Mouse (Mus musculus) neural tube, embryonic 12.5 days (tissue): ENCODE data around the gene Rsbn1l. TPM values are rescaled to one million over a fixed set of nuclear protein-coding genes. Genes with fewer than 3 reads are reported as not detected.
A peak's percentile ranks its signal among the peaks of the same experiment; 100 is the strongest.

ENCODE experiments used
- ATAC-seq: fragments of 200-750 bp; cut with Nextera tagmentation; 2 replicates; pipeline ENCODE4 v1.8.0; 2017; ENCODE audit warnings: low read depth, mild to moderate bottlenecking, moderate TSS enrichment, moderate library complexity; ENCODE audit not compliant: low FRiP score
- H3K27ac ChIP-seq: fragments of 300-500 bp; sonication (generic); 2 replicates; pipeline ENCODE4 v1.5.1; 2016
- H3K27me3 ChIP-seq: fragments of 300-500 bp; sonication (generic); replicated peaks from 2 replicates; pipeline ENCODE4 v1.6.1; 2016; ENCODE audit warnings: mild to moderate bottlenecking
- H3K36me3 ChIP-seq: fragments of 300-500 bp; sonication (generic); 2 replicates; pipeline ENCODE4 v1.6.1; 2016; ENCODE audit warnings: mild to moderate bottlenecking
- H3K4me1 ChIP-seq: fragments of 300-500 bp; sonication (generic); 2 replicates; pipeline ENCODE4 v1.6.1; 2016
- H3K4me2 ChIP-seq: fragments of 300-500 bp; sonication (generic); replicated peaks from 2 replicates; pipeline ENCODE4 v1.6.1; 2016; ENCODE audit warnings: mild to moderate bottlenecking
- H3K4me3 ChIP-seq: fragments of 300-500 bp; sonication (generic); 2 replicates; pipeline ENCODE4 v1.5.1; 2016
- H3K9ac ChIP-seq: fragments of 300-500 bp; sonication (generic); 2 replicates; pipeline ENCODE4 v1.6.1; 2016; ENCODE audit warnings: mild to moderate bottlenecking
- H3K9me3 ChIP-seq: fragments of 300-500 bp; sonication (generic); 2 replicates; pipeline ENCODE4 v1.6.1; 2016; ENCODE audit warnings: mild to moderate bottlenecking
- WGBS: fragments of 180-500 bp; shearing (Covaris S2); methylation state at CpG from one replicate; pipeline ENCODE4 v1.1.7; 2016; 5-methylcytosine and 5-hydroxymethylcytosine counted together
- polyA plus RNA-seq: library from polyadenylated mRNA; unstranded; fragments of >200 nt; fragmentation: Nextera tagmentation; extraction: Ambion mirVana; gene quantifications from 2 replicates; pipeline ENCODE4 v1.2.1, GENCODE M21; 2016

Gene Rsbn1l
- polyA plus RNA-seq, 1 experiment from 2014 or later = 5.5 TPM

DNA sequence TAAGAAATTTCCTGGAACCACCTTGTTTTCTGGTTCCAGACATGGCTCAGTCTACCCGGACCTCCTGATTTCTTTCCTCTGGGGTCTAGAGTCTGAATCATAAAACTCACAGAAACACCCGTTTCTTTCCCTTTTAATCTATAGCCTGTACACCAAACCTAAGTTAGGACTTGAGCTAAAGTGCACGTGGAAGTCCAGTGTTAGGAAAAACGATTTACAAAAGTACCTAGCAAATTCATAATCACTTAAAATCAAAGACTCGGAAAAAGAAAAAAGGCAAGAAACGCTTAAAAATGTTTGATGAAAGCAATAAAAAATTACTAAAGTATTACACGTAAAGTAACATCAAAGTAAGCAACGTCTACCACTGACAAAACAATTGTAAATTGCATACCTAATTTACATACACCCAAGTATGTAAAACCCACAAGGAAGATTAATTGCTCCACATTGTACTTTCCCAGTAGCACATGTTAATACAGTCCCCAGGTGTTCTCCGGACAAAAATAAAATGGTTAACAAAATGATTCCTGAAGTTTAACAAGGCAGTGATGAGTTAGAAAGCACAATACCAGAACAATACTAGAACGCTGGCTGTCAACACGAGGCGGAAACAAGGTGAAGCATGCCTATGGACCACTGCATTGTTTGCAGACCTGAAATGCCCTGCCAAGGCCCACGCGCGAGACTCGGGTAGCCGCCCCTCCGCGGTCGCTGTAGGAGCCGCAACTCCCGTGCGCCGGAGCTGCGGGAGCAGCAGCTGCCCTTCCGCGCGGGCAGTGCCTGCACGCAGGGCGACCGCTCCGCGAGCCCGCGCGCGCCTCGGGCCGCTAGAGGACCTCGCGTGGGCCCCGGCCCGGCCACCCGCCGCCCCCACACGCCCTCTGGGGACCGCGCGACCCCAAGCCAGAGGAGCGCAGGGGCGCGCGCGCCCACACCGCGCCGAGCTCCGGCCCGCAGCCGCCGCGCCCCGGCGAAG lies 75.1 kb downstream of the Rsbn1l start:
- Histone ChIP-seq H3K9ac (peak overlapping the region; percentile 93), H3K4me1 (peaks cover 21% of the 10 kb centered on the region), H3K27ac (peak overlapping the region; percentile 94), H3K27me3 (no peaks in the 10 kb centered on the region), H3K9me3 (no peaks in the 10 kb centered on the region), H3K4me2 (peak overlapping the region; percentile 65), H3K4me3 (peak overlapping the region; percentile 86), H3K36me3 (peaks cover 8% of the 10 kb centered on the region)
- 2% methylated on average over 37 of the region's 64 CpGs for WGBS
- peak; percentile 56; the same call in 1 of the 2 replicates for ATAC-seq

DNA sequence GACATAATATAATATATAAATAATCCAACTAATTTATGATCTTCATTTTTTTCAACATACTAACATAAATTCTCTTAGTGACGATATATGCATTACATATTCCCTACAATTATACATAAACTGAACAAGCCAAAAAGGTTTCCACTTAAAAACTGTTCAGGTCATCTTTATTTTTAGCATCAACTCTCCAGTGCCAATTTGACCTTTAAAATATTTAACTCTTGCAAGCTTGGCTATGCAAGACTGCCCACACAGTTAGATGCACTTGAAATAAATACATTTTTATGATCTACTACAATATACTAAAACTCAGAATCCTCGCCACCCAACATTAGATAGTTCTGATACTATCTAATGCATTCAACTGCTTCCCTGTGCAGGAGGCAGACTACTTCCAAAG lies 75.8 kb downstream of the Rsbn1l start:
- Histone ChIP-seq H3K9ac (no peak overlapping the region), H3K27ac (no peak overlapping the region), H3K4me1 (peaks cover 21% of the 10 kb centered on the region), H3K36me3 (peaks cover 3% of the 10 kb centered on the region; the same call in 1 of the 2 replicates), H3K4me2 (peak overlapping the region; percentile 65), H3K27me3 (no peaks in the 10 kb centered on the region), H3K9me3 (no peaks in the 10 kb centered on the region), H3K4me3 (peak overlapping the region; percentile 86; the same call in 1 of the 2 replicates)
- no peak for ATAC-seq
- 79% methylated on average over 2 of the region's 2 CpGs for WGBS

DNA sequence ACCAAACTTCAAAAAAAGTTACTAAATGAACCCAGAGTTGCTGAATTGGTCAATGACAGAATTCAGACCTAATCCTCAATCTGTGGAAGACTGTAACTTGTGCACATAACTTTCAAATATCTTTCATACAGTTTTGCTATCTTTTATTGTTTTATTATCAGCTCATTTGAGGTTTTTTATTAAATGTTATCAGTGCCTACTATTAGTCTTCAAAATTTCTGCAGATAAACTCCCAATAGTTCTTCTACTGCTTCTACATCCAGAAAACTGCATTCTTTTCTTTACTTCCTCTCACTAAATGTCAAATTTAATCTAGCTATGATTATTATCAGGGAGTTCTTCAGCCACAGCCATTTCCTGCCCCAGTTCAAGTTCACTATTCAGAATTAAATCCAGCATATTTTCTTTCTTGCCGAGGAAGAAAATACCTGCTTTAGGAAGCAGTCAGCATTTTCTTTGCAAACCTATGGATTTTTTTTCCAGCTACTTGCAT lies 79.2 kb downstream of the Rsbn1l start:
- no peaks in the 10 kb centered on the region for H3K9me3 ChIP-seq
- H3K4me3 ChIP-seq = no peak overlapping the region
- H3K4me2 ChIP-seq = no peak overlapping the region
- no peak overlapping the region for H3K27ac ChIP-seq
- ATAC-seq = no peak
- peaks cover 4% of the 10 kb centered on the region; the same call in 1 of the 2 replicates for H3K4me1 ChIP-seq
- no peaks in the 10 kb centered on the region for H3K27me3 ChIP-seq
- H3K9ac ChIP-seq = no peak overlapping the region
- H3K36me3 ChIP-seq = no peaks in the 10 kb centered on the region
- WGBS = 89% methylated on average over 1 of the region's 1 CpGs

DNA sequence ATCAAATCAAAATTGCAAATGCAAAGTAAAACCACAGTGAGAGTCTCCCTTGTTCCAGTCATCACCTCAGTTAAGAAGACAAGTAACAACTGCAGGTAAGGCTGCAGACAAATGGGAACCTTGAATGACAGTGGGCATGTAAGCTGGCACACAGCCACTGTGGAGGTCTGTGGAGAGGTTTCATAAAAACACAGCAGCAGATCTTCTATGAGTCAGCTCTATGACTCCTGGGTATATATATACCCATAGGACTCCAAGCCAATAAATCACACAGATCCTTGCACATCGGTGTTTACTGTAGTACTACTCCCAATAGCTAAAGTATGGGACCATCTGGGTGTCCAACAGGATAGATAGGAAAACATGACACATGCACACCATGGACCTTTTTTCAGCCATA lies 83.1 kb downstream of the Rsbn1l start:
- no peak overlapping the region for H3K27ac ChIP-seq
- H3K4me2 ChIP-seq = no peak overlapping the region
- no peaks in the 10 kb centered on the region for H3K9me3 ChIP-seq
- WGBS = 85% methylated on average over 1 of the region's 1 CpGs
- ATAC-seq = no peak
- H3K4me1 ChIP-seq = no peaks in the 10 kb centered on the region
- no peaks in the 10 kb centered on the region for H3K36me3 ChIP-seq
- no peak overlapping the region for H3K4me3 ChIP-seq
- H3K9ac ChIP-seq = no peak overlapping the region
- H3K27me3 ChIP-seq = no peaks in the 10 kb centered on the region

DNA sequence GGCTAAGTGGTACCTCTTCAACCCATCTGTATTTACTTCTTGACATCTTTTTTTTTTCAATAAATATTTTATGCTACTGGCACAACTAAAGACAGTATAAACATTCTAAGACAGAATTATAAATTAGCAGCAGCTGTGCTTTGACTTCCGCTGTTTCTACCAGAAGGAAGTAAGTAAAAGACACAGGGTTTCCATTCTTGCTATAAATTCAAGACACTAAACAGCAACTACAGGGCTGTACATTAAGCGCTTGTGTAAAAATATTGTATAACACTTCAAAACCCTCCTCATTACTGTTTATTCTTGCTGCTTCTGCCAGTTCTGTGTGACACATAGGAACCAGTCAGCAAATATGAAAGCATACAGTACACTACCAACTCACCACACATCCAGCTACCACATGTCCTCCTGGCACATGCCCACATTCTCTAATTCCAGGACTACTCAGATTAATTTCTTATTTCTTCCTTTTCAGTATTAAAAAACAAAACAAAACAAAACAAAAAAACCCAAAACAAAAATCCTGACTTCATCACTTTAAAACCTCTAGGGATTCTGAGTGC lies 90.9 kb downstream of the Rsbn1l start:
- Histone ChIP-seq H3K4me3 (no peak overlapping the region), H3K9me3 (no peaks in the 10 kb centered on the region), H3K4me2 (no peak overlapping the region), H3K9ac (no peak overlapping the region), H3K27ac (no peak overlapping the region), H3K4me1 (no peaks in the 10 kb centered on the region), H3K36me3 (no peaks in the 10 kb centered on the region), H3K27me3 (no peaks in the 10 kb centered on the region)
- ATAC-seq = no peak
- WGBS = 93% methylated on average over 2 of the region's 2 CpGs

DNA sequence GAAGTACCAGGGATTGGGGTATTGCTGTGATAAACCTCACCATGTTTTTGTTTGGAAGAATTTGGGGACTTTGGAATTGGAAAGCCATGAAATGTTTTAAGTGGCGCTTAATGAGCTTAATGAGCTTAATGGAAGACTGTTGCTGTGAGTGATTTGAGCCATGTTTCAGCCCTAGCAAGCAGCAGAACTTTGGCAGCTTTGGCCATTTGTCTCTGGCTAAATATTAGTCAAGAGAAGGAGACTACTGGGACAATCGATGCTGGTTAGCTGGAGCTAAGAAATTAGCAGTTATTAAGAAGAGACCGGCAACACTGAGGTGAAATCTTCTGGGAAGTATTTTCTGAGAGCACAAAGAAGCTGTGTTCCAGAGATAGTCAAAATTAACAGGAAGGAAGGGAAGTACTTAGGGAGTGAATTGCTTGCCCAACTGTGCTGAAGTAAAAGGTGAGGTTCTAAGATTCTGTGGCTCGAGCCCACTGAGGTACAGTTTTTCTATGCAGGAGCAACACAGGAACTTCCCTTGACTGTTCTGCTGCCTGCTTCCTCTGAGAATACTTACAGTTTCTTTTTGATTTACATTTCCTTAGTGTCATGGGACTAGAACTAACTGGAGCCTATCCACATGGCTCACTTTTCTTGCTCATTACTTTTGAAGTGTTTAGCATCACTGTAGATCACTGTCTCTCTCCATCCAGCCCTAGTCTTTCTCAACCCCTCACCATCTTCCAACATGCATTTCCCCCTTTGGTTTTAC lies 91.8 kb downstream of the Rsbn1l start:
- no peak overlapping the region for H3K4me2 ChIP-seq
- no peak overlapping the region for H3K27ac ChIP-seq
- no peak for ATAC-seq
- H3K9ac ChIP-seq = no peak overlapping the region
- H3K4me3 ChIP-seq = no peak overlapping the region
- H3K9me3 ChIP-seq = no peaks in the 10 kb centered on the region
- no peaks in the 10 kb centered on the region for H3K36me3 ChIP-seq
- no peaks in the 10 kb centered on the region for H3K4me1 ChIP-seq
- 80% methylated on average over 4 of the region's 4 CpGs for WGBS
- H3K27me3 ChIP-seq = no peaks in the 10 kb centered on the region

DNA sequence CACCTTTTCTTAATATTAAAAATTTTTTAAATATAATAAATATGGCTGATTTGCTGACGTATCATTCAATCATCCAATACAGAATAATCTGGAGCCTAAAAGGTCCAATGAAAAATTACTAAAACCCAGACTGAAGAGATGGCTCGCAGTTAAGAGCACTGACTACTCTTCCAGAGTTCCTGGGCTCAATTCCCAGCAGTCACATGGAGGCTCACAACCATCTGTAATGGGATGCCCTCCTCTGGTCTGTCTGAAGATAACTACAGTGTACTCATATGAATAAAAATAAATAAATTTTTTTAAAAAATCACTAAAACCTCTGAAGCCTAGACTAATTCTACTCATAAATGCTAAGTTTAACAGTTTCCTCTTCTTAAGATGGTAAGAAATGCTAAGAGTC lies 94.3 kb downstream of the Rsbn1l start:
- 94% methylated on average over 2 of the region's 2 CpGs for WGBS
- Histone ChIP-seq H3K9me3 (no peaks in the 10 kb centered on the region), H3K27me3 (no peaks in the 10 kb centered on the region), H3K4me2 (no peak overlapping the region), H3K4me1 (no peaks in the 10 kb centered on the region), H3K36me3 (no peaks in the 10 kb centered on the region), H3K27ac (no peak overlapping the region), H3K4me3 (no peak overlapping the region), H3K9ac (no peak overlapping the region)
- no peak for ATAC-seq

DNA sequence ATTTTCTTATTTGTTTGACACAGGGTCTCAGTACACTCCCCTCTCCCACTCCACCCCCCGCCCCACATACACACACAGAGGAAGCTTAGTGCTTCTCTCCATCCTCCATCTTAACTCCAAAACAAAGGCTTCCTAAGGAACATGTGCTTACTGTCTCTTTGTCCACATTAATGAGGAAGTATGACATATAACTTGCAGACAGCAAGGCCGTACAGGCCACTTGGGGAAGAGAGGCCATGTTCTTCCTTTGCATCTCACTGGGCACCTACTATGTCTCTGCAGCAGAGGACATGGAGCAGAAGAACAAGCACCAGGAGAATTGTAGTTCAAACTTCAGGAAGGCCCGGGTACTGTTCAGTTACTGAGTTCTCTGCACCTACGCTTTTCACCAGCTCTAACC lies 95.6 kb downstream of the Rsbn1l start:
- 89% methylated on average over 4 of the region's 4 CpGs for WGBS
- Histone ChIP-seq H3K4me1 (no peaks in the 10 kb centered on the region), H3K4me3 (no peak overlapping the region), H3K27ac (no peak overlapping the region), H3K9me3 (no peaks in the 10 kb centered on the region), H3K36me3 (no peaks in the 10 kb centered on the region), H3K9ac (no peak overlapping the region), H3K4me2 (no peak overlapping the region), H3K27me3 (no peaks in the 10 kb centered on the region)
- ATAC-seq = no peak

DNA sequence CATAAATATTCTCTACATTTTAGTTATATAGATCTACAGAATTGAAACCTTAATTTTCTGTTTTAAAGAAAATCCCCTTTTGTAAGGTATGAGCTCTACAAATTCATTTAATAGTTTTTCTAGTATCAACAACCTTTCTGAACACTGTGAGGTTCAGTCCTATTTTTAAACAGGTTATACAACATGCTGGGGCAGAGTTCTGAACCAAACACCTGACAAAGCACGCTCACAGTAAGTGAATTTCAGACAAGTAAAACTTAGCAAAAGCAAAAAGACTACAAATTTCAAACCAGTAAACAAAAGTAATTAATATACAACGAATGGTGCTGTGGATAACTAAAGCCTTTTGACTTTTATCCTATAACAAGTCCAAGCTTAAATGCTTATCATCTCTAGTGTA lies 97.8 kb downstream of the Rsbn1l start:
- H3K9me3 ChIP-seq = no peaks in the 10 kb centered on the region
- no peak overlapping the region for H3K4me3 ChIP-seq
- H3K36me3 ChIP-seq = no peaks in the 10 kb centered on the region
- no peaks in the 10 kb centered on the region for H3K4me1 ChIP-seq
- H3K27ac ChIP-seq = no peak overlapping the region
- no peaks in the 10 kb centered on the region for H3K27me3 ChIP-seq
- H3K9ac ChIP-seq = no peak overlapping the region
- ATAC-seq = no peak
- no peak overlapping the region for H3K4me2 ChIP-seq
- WGBS = 98% methylated on average over 2 of the region's 2 CpGs

DNA sequence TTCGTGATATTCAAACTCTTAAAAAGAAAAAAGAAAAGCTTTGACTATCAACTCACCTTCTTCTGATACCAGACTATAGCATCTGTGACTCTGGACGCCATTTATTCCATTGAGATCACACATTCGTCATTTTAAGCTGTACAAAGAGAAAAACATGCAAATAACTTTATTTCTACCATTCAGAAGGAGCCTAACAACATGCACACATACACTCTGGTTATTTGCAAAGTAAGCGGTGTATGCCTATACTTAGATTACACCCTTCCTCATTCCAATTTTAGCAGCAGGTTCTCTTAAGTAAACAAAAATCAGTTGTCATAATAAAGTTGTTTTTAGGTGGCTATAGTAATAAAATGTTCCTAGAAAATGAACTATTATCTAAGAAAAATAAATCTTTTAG lies 101.1 kb downstream of the Rsbn1l start:
- 93% methylated on average over 4 of the region's 4 CpGs for WGBS
- no peaks in the 10 kb centered on the region for H3K4me1 ChIP-seq
- no peaks in the 10 kb centered on the region for H3K9me3 ChIP-seq
- no peak overlapping the region for H3K4me2 ChIP-seq
- H3K27ac ChIP-seq = no peak overlapping the region
- no peak for ATAC-seq
- H3K4me3 ChIP-seq = no peak overlapping the region
- H3K36me3 ChIP-seq = no peaks in the 10 kb centered on the region
- no peak overlapping the region for H3K9ac ChIP-seq
- H3K27me3 ChIP-seq = no peaks in the 10 kb centered on the region

DNA sequence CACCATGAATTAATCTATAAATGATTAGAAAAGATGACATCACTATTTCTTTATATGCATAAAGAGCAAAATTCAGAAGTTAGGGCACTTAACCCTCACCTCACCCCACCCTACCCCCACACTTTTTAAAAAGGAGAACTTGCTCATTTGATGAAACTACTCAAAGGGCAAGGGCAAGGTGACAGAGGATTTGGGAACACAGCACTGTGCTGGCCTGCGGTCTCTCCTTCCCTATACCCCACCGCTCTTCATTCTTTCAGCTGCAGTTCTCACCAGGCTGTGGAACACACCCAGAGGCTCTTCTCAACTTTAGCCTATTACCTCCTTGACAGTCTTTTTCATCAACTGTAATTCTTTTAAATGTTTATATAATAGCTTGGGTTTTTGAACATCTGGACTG lies 109.2 kb downstream of the Rsbn1l start:
- 95% methylated on average over 2 of the region's 2 CpGs for WGBS

DNA sequence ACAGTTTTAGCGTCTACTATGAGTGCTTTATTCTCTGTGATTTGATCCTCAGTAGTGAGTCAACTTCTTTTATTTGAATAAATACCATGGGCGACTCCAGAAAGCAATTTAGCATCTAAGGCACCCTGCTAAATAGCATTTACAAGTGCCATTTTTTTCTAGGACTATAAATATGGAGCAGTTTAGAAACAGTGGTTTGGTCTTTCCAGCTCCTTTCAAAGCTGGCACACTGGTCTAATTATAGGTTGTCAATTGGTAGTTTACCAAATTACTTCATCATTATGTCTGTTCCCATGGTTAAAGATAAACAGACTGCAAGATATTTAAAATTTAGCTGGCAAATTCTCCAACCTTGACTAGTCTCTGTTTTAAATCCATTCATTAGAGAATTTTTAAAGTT lies 112.4 kb downstream of the Rsbn1l start:
- Histone ChIP-seq H3K27ac (no peak overlapping the region), H3K36me3 (no peaks in the 10 kb centered on the region), H3K9ac (no peak overlapping the region), H3K4me1 (no peaks in the 10 kb centered on the region), H3K27me3 (no peaks in the 10 kb centered on the region), H3K4me2 (no peak overlapping the region), H3K4me3 (no peak overlapping the region), H3K9me3 (no peaks in the 10 kb centered on the region)
- WGBS = 51% methylated on average over 2 of the region's 2 CpGs
- ATAC-seq = no peak

More for the DNA sequence above, 109.2 kb downstream of the Rsbn1l start:
- H3K4me3 ChIP-seq = no peak overlapping the region
- no peaks in the 10 kb centered on the region for H3K4me1 ChIP-seq
- H3K4me2 ChIP-seq = no peak overlapping the region
- no peaks in the 10 kb centered on the region for H3K27me3 ChIP-seq
- ATAC-seq = no peak
- no peak overlapping the region for H3K9ac ChIP-seq
- no peaks in the 10 kb centered on the region for H3K36me3 ChIP-seq
- H3K9me3 ChIP-seq = no peaks in the 10 kb centered on the region
- H3K27ac ChIP-seq = no peak overlapping the region
